Mouse (Mus musculus): ENCODE results near the gene Chchd5. TPM values are rescaled to one million over a fixed set of nuclear protein-coding genes. Genes with fewer than 3 reads are reported as not detected.

Chchd5 gene
- total and polyA plus RNA-seq, 2 experiments from 2014 or later, result 17.1 to 21.4 TPM

DNA sequence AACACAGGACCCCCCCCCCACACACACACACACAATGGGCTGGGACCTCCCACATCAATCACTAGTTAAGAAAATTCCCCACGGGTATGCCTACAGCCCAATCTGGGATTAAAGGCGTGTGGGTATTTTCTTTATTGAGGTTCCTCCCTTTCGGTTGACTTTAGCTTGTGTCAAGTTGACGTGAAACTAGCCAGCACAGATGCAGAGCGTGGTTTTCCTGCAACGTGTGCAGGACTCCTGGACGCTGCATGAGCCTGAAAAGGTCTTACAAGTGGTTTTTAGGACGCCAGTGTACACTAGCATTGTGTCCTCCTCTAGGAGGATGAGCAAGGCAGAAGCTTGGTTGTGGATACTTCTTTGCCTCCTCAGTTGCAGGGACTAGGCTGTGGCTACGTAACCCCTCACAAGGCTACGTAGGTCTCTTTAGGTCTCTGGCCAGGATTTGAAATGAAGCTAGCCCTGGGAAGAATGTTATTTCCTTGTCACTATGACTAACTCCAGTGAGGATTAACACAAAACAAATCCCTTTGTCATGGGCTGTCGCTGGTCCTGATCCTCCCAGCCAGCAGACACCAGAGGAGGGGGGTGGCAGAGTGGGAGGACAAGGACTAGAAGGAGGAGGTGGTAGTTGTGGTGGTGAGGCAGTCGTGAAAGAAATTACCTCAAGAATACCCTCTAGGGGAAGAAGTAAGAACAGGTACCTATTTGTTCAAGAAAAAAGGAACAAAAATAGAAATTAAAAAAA is 47.3 kb downstream of the Chchd5 start:
- WGBS, result 67% methylated on average over 12 of the region's 12 CpGs
- no peak overlapping the region for H3K27ac ChIP-seq (ENCODE audit: low read depth, low read length)
- no peaks in the 10 kb centered on the region for H3K4me1 ChIP-seq (ENCODE audit: insufficient read depth)
- ATAC-seq, result no peak
- H3K4me3 ChIP-seq (ENCODE audit: low read depth, low read length), result no peak overlapping the region
- no peaks in the 10 kb centered on the region for H3K27me3 ChIP-seq (ENCODE audit: insufficient read depth, low read length)
- no peak for DNase-seq
- H3K4me2 ChIP-seq (ENCODE audit: low read depth), result no peak overlapping the region
- H3K9ac ChIP-seq, result no peak overlapping the region
- no peaks in the 10 kb centered on the region for H3K36me3 ChIP-seq (ENCODE audit: insufficient read depth)
- no peak for TF ChIP-seq CTCF (IDR thresholded peaks at IDR 0.05; ENCODE audit: low read depth)
- H3K9me3 ChIP-seq (ENCODE audit: low read length), result no peaks in the 10 kb centered on the region

DNA sequence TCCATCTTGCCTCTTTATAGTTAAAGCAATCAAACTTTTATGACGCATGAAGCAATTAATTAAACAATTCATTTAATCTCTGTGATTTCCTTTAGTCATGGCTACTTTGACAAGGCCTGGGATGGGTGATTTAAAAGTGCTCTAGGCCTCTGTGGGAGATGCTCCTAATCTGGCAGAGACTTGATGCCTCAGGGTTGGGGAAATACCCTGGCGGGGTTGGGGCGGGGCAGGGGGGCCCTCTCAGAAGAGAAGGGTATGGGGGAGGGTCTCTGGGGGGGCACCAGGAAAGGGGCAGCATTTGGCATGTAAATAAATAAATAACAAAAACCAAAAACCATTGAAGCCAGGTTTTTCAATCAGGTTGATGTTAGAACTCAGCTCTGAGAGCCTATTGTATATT is 48.2 kb downstream of the Chchd5 start:
- DNase-seq (no peak), ATAC-seq (no peak)
- H3K4me3 ChIP-seq (ENCODE audit: low read depth, low read length), result no peak overlapping the region
- no peaks in the 10 kb centered on the region for H3K4me1 ChIP-seq (ENCODE audit: insufficient read depth)
- H3K4me2 ChIP-seq (ENCODE audit: low read depth), result no peak overlapping the region
- no peak for TF ChIP-seq CTCF (IDR thresholded peaks at IDR 0.05; ENCODE audit: low read depth)
- H3K9me3 ChIP-seq (ENCODE audit: low read length), result no peaks in the 10 kb centered on the region
- H3K9ac ChIP-seq, result no peak overlapping the region
- no peaks in the 10 kb centered on the region for H3K36me3 ChIP-seq (ENCODE audit: insufficient read depth)
- no peak overlapping the region for H3K27ac ChIP-seq (ENCODE audit: low read depth, low read length)
- WGBS, result 80% methylated on average over 3 of the region's 3 CpGs
- H3K27me3 ChIP-seq (ENCODE audit: insufficient read depth, low read length), result no peaks in the 10 kb centered on the region

DNA sequence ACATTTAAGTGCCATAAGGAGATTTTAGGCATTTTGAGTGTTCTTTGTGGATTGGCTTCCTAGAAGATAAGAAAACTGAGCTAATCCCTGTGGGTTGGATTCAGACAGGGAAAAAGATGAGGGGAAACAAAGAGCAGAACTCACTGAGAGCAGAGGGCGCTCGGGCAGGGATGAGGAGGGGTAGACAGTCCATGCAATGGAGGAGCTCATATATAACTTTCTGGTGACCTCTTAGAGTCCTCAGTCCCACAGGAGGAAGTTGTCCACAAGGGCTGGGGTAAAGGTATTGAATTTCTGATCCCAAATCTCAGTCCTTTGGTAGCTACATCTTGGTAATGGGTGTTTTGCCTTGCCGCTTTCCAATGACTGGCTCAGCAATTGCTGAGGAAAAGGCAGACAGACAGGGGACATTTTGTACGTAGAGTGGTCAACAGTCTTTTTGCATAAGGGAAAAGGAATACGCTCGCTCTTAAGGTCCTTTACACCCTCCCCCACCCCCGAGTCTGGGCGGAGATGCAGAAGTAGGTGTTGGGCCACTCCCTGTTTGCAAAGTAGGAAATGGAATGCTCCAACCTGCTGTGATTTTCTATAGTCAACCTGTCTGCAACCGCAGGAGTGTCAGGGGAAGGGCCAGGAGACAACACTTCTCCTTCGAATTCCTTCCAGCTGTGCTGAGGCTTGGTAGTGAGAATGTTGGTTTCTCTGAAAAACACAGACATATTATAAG is 48.8 kb downstream of the Chchd5 start:
- H3K4me3 ChIP-seq (ENCODE audit: low read depth, low read length), result no peak overlapping the region
- H3K9me3 ChIP-seq (ENCODE audit: low read length), result no peaks in the 10 kb centered on the region
- H3K4me1 ChIP-seq (ENCODE audit: insufficient read depth), result no peaks in the 10 kb centered on the region
- no peaks in the 10 kb centered on the region for H3K27me3 ChIP-seq (ENCODE audit: insufficient read depth, low read length)
- DNase-seq, result no peak
- H3K9ac ChIP-seq, result no peak overlapping the region
- no peak for ATAC-seq
- whole genome bisulfite sequencing, result 62% methylated on average over 10 of the region's 10 CpGs
- no peaks in the 10 kb centered on the region for H3K36me3 ChIP-seq (ENCODE audit: insufficient read depth)
- no peak overlapping the region for H3K4me2 ChIP-seq (ENCODE audit: low read depth)
- TF ChIP-seq CTCF (IDR thresholded peaks at IDR 0.05; ENCODE audit: low read depth), result no peak
- no peak overlapping the region for H3K27ac ChIP-seq (ENCODE audit: low read depth, low read length)

DNA sequence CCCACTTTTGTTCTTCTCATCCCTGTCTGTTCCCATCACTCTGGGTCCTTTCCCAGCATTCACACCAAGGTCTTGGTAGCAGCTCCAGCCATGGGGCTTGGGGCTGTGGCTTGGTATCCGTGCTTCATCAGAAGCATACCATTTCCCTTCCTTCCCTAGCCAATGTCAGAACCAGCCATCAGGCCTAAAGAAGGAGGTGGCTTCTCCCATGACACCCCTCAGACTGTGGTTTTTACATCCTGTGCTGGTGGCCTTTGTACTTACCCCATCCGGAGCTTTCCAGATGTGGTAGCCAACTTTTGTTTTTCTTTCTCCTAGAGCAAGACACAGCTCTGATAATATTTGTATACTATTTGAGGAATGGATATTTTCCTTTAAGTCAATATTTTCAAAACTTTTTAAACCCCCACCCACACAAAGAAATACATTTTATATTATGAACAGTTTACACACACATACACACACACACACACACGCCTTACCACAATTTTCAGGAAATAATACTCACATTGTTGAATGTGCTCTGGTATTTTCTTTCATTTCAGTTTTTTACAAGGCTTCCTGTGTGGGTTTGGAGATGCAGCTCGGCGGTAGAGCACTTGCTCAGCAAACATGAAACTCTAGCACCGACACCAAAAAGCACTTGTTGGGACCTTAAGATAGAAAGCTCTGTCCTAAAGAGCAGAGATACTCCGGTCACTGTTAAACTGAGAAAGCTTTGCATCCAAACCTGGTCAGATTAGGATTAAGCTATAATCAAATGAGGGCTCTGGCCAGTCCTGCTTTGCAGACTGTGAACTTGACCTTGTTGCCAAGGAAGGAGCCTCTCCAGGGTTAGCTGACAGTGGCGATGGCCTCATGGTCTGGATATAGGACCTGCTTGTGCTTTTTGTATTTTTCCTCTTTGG is 50.7 kb downstream of the Chchd5 start:
- H3K9ac ChIP-seq, result no peak overlapping the region
- 87% methylated on average over 8 of the region's 8 CpGs for WGBS
- H3K27ac ChIP-seq (ENCODE audit: low read depth, low read length), result no peak overlapping the region
- no peak overlapping the region for H3K4me3 ChIP-seq (ENCODE audit: low read depth, low read length)
- H3K36me3 ChIP-seq (ENCODE audit: insufficient read depth), result no peaks in the 10 kb centered on the region
- no peak for TF ChIP-seq CTCF (IDR thresholded peaks at IDR 0.05; ENCODE audit: low read depth)
- H3K4me1 ChIP-seq (ENCODE audit: insufficient read depth), result no peaks in the 10 kb centered on the region
- H3K9me3 ChIP-seq (ENCODE audit: low read length), result no peaks in the 10 kb centered on the region
- H3K4me2 ChIP-seq (ENCODE audit: low read depth), result no peak overlapping the region
- DNase-seq (no peak), ATAC-seq (no peak)
- no peaks in the 10 kb centered on the region for H3K27me3 ChIP-seq (ENCODE audit: insufficient read depth, low read length)

DNA sequence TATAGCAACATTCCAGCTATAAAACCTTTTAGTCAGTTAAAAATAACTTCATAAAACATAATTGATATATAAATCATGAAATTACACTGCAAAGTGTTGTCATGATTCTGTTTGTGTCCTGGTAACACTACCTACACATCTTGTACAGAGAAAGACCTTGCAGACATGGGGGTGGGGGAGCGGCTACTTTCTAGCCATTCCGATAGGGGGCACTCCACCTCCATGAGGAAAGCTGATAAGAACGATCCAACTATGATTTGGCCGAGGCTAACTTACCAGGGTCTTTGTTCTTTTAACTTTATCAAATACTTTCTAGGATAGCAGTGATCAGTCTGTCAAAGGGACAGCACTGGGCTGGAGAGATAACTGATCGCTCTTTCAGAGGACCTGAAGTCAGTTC is 52.0 kb downstream of the Chchd5 start:
- no peak overlapping the region for H3K27ac ChIP-seq (ENCODE audit: low read depth, low read length)
- no peaks in the 10 kb centered on the region for H3K36me3 ChIP-seq (ENCODE audit: insufficient read depth)
- no peak overlapping the region for H3K4me3 ChIP-seq (ENCODE audit: low read depth, low read length)
- H3K27me3 ChIP-seq (ENCODE audit: insufficient read depth, low read length), result no peaks in the 10 kb centered on the region
- H3K4me2 ChIP-seq (ENCODE audit: low read depth), result no peak overlapping the region
- TF ChIP-seq CTCF (IDR thresholded peaks at IDR 0.05; ENCODE audit: low read depth), result no peak
- H3K9me3 ChIP-seq (ENCODE audit: low read length), result no peaks in the 10 kb centered on the region
- H3K9ac ChIP-seq, result no peak overlapping the region
- ATAC-seq, result no peak
- no peak for DNase-seq
- no peaks in the 10 kb centered on the region for H3K4me1 ChIP-seq (ENCODE audit: insufficient read depth)
- 87% methylated on average over 5 of the region's 5 CpGs for WGBS

DNA sequence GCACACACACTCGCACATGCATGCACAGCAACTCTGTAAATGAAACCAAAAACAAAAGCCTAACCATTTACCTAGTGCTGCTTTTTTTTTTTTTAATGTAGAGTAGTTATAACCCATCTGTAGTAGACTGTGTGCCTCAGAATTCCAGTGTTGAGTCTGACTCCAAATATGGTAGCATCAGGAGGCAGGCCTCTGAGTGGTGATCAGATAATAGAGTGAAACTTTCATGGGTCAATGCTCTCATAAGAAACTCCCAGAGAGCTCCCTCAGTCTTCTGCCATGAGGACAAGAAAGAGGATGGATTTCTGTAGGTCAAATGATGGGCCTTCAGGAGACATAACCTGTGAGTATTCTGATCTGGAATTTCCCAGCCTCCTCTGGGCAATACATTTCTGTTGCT is 52.9 kb downstream of the Chchd5 start:
- TF ChIP-seq CTCF (IDR thresholded peaks at IDR 0.05; ENCODE audit: low read depth), result no peak
- Histone ChIP-seq H3K9me3 (ENCODE audit: low read length) (no peaks in the 10 kb centered on the region), H3K4me3 (ENCODE audit: low read depth, low read length) (no peak overlapping the region), H3K4me1 (ENCODE audit: insufficient read depth) (no peaks in the 10 kb centered on the region), H3K36me3 (ENCODE audit: insufficient read depth) (no peaks in the 10 kb centered on the region), H3K9ac (no peak overlapping the region), H3K27me3 (ENCODE audit: insufficient read depth, low read length) (no peaks in the 10 kb centered on the region), H3K4me2 (ENCODE audit: low read depth) (no peak overlapping the region), H3K27ac (ENCODE audit: low read depth, low read length) (no peak overlapping the region)
- WGBS, result 97% methylated on average over 1 of the region's 1 CpGs
- ATAC-seq (no peak), DNase-seq (no peak)

Data from forebrain, postnatal 0 days (tissue).